Mouse (Mus musculus) monocyte, adult 5-6 weeks (primary cell): ENCODE data around the gene Selenov. TPM values are rescaled to one million over a fixed set of nuclear protein-coding genes. Genes with fewer than 3 reads are reported as not detected.

Experiments used
- ATAC-seq: fragments of 153-309, 156-312 bp; replicated peaks from 2 replicates; pipeline ENCODE4 v1.8.0; 2017; ENCODE audit warnings: mild to moderate bottlenecking; ENCODE audit not compliant: low TSS enrichment, insufficient number of reproducible peaks, severe bottlenecking, poor library complexity, low FRiP score
- total RNA-seq: library from RNA; stranded (forward); fragments of 200-1000, 200-491, 200-594 nt; gene quantifications from 3 replicates; pipeline ENCODE4 v1.2.3, GENCODE M21; 2017

Selenov gene
- not detected in 3 replicates for total RNA-seq

DNA sequence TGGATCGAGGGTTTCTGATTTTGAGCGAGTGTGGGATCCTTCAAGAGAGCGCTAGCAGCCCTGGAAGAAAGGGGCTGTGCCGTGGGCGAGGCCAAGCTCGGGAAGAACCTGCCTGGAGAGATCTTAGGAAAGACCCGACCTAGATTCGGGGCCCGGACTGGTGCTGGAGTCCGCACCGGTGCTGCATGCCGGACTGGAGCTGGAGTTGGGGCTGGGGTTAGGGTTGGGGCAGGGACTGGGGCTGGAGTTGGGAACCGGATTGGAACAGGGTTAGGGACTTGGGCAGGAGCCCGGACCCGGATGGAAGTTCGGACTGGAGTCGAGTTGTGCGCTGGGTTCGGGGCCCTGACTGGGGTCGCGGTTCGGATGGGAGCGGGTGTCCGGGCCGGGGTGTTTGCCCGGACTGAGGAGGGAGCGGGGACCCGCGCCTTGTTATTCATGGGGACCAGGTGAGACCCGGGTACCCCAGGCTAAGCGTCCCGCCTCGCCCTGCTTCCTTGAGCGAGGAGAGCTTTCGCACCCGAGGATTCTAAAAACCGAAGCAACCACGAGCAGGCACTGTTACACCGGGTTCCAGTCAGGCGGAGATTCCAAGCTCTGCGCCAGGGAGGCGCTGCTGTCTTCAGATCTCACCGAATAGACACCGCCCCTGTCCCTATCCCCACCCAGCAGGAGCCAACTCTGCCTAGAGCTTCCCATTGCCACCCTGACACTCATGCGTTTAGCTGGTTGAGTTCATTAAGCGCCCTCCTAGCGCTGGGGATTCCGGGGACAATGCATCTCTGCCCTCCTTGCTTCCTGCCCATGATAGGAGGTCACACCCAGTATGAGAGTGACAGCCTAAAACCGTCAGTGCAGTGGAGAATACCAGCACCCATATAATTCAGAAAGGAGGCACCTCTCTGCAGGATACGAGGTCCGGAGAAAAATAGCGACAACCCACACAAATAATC is at the start of gene Selenov:
Gene Selenov (minus strand): TSS at position 549 of the 953 bp plus-strand sequence.
- ATAC-seq = no peak

DNA sequence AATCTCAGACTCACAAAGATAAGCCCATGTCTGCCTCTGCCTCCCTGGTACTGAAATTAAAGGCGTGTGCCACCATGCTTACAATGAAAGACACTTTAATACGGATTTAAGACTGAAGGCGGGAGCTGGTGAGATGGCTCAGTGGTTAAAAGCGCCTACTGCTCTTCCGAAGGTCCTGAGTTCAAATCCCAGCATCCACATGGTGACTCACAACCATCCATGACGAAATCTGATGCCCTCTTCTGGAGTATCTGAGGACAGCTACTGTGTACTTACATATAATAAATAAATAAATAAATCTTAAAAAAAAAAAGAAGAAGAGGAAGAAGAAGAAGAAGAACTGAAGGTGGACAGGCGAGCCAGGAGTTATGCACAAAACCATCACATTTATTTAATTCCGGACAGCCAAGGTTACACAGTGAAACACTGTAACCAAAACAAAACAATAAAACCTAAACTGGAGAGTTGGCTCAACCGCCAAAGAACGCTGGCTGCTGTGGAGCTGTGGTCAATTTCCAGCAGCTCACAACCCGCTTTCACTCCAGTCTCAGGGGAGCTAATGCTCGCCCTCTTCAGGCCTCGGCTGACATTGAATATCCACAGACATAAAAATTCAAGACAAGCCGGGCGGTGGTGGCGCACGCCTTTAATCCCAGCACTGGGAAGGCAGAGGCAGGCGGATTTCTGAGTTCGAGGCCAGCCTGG is 48.4 kb upstream of the Selenov start:
- peak; percentile 44 for ATAC-seq

DNA sequence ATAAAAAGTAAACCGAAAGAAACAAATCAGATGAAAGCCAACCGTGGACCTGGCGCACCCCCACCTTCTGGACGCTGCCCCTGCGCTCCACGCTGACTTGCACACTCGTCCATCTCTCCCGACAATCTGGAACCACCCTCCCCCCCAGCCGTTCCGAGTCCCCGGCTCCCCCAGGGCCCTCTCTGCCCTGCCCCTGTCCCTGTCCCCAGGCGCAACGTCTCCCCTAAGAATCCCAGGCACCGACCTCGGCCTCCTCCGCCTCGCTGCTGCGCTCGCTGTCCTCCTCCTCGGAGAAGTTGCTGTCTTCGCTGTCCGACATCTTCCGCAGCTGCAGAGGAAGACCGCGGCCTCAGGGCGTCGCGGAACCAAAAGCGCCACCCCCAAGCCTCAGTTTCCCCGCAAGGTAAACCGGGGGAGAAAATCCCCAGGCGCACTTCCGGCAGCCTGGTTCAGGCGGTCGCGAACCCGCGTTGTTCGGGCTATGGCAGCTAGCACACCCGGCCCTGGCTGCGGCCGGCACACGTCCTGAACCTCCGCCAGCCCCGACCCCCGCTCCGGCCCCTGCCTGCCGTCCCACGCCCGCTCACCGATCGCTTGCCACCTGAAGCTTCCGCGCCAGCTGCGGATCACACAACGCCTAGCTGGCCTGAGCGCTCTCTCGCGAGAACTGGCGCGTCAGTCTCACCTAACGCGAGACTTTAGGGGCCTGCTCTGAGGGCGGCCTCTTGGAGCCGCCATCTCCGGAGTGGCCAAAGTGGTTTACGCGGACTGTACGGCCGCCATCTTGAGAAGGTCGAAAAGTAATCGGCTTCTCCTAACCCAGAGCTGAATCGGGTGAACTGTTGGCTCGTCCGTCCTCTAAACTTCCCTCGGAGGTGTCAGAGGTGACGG is 47.4 kb upstream of the Selenov start, which contains the start of gene Supt5:
Gene Supt5 (minus strand): TSS at position 639 of the 891 bp plus-strand sequence.
- ATAC-seq = peak; percentile 95

DNA sequence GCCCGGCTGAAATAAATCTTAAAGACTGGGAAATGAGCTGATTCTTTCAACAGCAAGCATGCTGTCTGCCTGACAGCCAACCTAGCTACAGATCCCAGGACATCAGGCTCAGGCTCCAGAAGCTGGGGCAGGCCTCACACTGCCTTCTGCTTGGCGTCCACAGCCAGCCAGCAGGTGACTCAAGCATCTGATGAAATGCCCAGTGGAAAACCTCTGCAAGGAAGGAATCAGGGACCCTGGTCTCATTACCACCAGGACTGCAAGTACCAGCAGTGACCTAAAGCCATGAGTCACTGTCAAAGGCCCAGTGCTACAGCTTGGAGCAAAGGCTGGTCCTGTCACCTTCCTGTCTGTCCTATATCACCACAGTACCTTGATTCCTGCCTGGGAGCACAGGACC is 44.5 kb upstream of the Selenov start:
- ATAC-seq = no peak

DNA sequence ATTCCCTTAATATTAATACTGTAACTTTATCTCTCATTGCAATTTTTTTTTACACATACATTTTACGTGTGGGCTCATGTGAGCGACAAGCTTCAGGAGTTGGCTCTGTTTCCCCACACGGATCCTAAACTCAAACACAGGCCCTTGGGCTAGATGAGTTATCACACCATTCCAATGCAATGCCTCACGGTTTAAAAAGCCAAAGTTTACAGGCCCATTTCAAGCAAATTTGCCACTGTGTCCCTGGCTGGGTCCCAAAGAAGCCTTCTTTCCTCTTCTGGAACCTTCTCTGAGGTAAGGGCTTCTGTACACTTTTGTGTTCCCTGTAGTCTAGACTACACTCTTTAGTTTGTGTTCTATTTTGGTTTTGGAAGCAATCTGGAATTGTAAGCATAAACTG is 43.5 kb upstream of the Selenov start:
- ATAC-seq = no peak

DNA sequence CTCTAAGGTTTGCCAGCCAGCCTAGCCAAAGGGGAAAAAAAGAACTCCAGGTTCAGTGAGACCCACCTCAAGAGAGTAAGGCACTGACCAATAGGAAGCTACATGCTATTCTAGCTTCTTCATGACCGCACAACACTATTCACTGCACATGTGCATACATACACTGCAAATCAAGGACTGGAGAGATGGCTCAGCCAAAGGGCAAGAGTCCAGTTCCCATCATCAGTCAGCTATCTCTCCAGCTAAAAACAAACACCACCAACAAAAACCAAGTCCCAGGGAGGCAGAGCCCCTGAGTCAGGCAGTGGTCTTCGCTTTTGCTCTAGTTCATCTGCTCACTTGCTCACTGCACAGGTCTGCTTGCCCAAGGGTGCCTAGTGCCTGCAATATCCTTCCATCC is 37.3 kb upstream of the Selenov start:
- no peak for ATAC-seq

DNA sequence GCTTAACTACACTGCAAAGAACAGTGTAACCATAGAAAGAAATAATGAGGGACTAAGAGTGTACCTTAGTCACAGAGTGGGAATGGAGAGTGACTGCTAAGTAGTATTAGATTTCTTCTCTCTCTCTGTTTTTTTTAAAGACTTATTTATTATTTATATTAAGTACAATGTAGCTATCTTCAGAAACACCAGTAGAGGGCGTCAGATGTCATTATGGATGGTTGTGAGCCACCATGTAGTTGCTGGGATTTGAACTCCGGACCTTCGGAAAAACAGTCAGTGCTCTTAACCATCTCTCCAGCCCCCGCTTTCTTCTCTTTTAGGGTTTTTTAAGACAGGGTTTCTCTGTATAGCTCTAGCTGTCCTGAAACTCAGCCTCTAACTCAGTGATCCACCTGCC is 35.5 kb upstream of the Selenov start:
- ATAC-seq = no peak

DNA sequence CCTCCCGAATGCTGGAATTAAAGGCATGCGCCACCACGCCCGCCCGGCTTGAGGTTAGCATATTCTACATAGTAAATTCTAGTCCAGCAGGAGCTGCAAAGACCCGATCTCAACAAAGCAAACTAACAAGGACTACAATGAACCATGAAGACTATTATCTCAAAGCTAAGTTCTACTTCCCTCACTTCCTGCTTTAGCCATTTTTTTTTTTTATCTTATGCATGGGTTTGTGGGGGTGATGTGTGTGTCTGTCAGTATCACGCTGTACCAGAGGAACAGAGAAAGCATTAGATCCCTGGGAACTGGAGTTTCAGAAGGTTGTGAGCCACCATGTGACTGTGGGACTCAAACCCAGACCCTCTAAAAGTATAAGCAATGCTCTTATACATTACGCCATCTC is 34.3 kb upstream of the Selenov start:
- no peak for ATAC-seq

DNA sequence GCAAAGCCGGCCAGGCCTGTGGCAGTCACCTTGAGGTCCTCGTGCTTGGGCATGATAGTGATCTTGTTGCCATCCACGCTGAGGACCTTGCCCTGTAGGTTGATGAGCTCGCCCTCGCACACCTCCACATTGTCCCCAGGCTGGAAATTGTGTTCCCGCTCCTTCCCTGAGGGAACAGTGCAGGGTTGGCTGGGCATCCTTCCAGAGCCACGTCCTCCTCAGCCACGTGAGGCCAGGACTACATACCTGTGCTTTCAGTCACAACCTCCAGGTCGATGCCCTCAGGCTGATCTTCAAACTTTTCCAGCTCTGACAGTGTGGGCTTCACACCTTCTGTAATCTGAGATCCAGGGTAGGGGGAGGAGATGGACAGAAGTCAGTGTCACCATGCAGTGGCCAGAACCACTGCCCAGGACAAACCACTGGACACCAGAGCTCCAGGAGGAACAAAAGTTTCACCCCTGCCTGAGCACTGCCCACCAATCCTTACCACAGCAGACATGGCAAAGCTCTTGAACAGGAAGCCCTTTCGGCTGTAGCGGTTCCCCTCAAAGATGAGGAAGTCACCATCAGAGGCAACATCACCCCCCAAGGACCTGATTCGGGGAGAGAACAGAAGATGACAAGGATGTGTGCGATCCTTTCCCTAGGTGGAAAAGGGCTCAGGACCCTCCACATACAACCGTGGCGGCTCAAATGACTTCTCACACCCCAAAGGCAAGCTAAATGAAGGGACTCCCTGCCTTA is 31.2 kb upstream of the Selenov start:
- ATAC-seq = peak; percentile 32; the same call in 1 of the 2 replicates

DNA sequence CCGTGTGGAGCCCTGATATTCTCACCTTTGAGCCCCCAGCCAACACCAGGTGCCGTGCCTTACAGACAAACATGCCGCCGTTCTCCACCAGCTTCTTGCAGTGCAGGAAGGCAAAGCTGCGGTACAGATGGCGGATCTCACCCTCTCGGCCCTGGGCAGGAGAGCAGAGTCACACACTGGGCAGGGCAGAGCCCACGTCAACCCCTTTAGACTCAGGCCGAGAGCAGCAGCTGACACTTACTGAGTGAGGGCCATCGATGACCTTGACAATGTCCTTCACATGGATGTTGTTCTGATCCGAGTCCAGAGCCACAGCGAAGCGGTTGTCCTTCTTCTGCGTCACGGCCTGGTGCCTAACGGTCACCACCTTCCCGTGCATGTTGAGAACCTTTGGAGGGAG is 27.7 kb upstream of the Selenov start:
- no peak for ATAC-seq

DNA sequence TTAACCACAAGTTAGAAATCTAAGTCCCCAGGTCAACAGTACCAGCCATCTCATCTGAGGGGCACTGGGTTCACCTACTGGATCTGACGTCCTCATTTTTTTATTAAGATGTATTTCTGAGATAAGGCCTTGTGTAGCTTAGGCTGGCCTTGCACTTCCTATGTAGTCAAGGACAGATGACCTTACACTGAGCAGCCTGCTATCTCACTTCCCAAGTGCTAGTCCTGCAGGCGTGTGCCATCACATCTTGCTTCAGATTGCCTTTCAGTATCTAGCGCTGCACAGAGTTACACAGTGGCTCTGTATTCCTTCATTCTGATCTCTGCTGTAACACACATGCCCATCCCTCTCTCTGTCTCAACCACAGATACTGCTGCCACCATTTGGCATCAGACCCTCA is 27.1 kb upstream of the Selenov start:
- no peak for ATAC-seq

DNA sequence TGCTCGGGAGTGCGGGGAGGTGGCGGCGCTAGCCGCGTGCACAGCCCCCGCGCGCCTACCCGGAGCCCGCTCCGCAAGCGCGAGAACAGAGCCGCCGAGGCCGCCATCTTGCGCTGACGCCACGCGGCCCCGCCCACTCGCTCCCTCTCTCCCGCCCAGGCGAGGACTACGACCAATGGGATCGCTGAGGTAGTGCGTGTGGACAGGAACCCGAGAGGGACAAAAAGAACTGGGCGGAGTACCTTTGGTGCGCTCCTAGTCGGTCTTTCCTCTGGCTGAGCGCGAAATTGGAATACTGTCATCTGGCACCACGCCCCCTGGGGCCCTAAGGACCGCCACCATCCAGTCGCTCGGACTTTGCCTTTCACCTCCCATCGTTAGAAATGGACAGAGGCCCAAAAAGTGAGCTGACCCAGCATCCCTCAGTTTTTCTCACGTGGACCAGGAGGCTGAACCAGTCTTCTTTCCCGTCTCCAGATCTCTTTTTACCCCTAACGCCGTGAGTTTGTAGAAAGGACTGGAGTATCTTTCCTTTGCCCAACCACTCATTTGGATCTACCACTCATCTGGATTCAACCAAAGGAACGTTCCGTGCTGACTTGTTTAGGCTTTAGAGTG is 21.0 kb upstream of the Selenov start, which contains the start of gene Timm50:
Gene Timm50 (minus strand): TSS at position 147 of the 618 bp plus-strand sequence.
- peak; percentile 96 for ATAC-seq

DNA sequence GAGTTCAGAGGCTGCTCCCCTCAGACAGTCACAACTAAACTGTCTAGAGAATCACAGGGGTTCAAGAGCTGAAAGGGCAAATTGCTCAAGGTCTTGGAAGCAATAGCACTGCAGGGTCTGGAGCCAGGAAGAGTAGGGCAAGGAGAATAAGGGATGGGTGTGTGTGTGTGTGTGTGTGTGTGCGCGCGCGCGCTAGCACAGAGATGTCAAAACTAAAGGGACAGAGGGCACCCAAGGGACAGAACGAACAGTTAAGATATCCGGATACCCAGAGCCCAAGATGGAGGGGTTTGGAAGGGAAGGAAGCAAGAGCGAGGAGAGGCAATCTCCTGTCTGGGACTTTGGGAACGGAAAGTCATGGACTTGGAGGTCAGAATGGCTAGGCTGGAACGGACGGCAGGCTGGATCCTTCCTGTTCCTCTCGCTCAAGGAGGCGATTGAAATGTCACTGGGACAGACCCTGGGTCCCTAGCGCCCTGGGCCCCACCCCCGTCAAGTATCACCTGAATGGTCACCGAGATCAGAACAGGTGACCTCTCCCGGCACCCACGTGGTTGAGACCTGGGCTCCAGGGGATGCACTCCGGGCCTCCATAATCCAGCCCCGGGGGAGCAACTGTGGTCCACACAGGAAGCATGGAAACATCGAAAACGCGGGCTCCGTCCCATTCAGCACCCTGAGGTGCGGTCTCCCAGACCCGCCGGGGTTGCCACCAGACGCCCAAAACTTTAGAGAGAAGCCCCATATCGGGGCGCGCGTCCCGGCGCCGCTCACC is 20.4 kb upstream of the Selenov start:
- ATAC-seq = peak; percentile 20; the same call in 1 of the 2 replicates

DNA sequence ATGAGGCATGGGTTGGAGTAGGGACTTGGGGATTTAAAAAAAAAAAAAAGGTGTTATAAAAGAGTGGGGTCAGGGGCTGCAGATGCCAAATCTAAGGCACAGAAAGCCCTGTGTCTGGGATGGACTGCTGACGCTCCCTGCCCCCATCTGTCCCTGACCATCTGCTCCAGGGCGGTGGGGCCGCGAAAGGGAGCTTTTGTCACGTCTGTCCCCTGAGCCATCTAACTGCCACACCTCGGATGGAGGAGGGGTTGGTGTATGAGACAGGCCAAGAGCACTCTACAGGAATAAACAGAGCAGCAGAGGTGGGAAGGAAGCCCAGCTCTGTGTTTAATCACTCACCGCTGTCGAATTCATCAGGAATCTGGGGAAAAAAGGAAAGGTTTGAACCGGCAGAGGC is 18.8 kb upstream of the Selenov start:
- ATAC-seq = no peak

DNA sequence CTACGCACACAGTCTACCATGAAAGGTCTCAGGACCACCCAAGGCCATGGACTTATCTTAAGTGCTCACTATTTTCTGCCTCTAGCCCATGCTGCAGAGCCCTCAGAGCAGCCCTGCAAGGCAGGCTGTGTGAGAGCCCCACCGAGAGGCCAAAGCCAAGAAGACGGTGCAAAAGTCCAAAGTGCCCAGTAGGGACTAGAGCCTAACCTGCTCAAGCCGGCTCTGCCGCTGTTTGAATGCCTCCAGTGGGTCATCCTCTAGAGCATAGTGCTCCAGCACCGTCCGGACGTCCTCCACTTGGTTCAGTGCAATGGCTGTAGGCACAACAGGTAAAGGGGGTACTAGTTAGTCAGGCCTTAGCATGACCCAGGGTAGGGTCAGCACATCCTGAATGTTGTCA is 15.2 kb upstream of the Selenov start:
- no peak for ATAC-seq

DNA sequence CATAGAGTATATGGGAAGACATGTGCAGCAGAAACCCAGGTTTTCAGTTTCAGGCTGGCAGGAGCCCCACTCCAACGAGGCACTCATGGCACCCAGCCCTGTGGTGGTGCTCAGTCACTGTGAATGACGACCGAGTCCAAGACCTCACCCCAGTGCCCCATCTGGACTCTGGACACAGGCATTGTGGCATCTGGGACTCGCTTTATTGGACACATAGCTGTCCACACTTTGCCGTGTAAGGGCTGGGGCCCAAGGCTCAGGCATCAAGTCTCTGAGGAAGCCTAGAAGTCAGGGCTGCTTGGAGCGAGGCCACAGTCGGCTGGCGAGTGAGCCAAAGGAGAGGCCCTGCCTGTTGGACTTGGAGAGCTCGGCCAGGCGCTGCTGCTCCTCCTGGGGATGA is 14.7 kb upstream of the Selenov start:
- no peak for ATAC-seq
